Mouse (Mus musculus): ENCODE measurements around the gene Pagr1b. TPM values are rescaled to one million over a fixed set of nuclear protein-coding genes. Genes with fewer than 3 reads are reported as not detected.
A peak's percentile ranks its signal among the peaks of the same experiment; 100 is the strongest.

Pagr1b gene
- total and polyA plus RNA-seq, 3 experiments: 0.39 to 4.5 TPM; not detected in 1

- Histone ChIP-seq H3K9ac (ENCODE audit: control insufficient read depth, low read depth, low read length, poor library complexity, severe bottlenecking) (peak overlapping the region; percentile 55), H3K27ac (ENCODE audit: control insufficient read depth, low read depth, low read length) (peak overlapping the region; percentile 54), H3K79me2 (ENCODE audit: control insufficient read depth, insufficient read depth, low read length, poor library complexity) (peaks cover 39% of the 10 kb centered on the region), H3K4me1 (ENCODE audit: control insufficient read depth in 1 of 2, insufficient read depth in 2 of 2, low read length in 2 of 2) (peaks cover 0 to 21% of the 10 kb centered on the region in 2 experiments; a peak in 3 of 4 replicates), H3K27me3 (ENCODE audit: control insufficient read depth in 1 of 2, insufficient read depth in 2 of 2, low read length in 2 of 2) (no peaks in the 10 kb centered on the region), H3K4me3 (ENCODE audit: control insufficient read depth in 1 of 2, insufficient read depth in 1 of 2, low read depth in 2 of 2, low read length in 2 of 2) (no peak overlapping the region), H3K9me3 (replicated peaks; ENCODE audit: insufficient read depth, low read length) (no peaks in the 10 kb centered on the region), H3K36me3 (ENCODE audit: control insufficient read depth in 1 of 2, insufficient read depth in 2 of 2, low read length in 2 of 2) (peaks cover 0 to 19% of the 10 kb centered on the region in 2 experiments; a peak in 3 of 4 replicates)
- TF ChIP-seq JUND (IDR thresholded peaks at IDR 0.05; ENCODE audit: low read depth, low read length) (no peak), POLR2A (IDR thresholded peaks at IDR 0.05; ENCODE audit: control insufficient read depth in 1 of 2, insufficient read depth in 1 of 2, low read depth in 1 of 2, low read length in 2 of 2, poor library complexity in 1 of 2) (0 out of 4 replicates have a peak, but pooled peaks of 1 of the 2 experiments have one; percentile 20), MAFK (IDR thresholded peaks at IDR 0.05; ENCODE audit: borderline replicate concordance, low read depth, low read length) (no peak), ZMIZ1 (IDR thresholded peaks at IDR 0.05; ENCODE audit: low read depth, low read length) (no peak), ZC3H11A (IDR thresholded peaks at IDR 0.05; ENCODE audit: low read depth, low read length) (no peak), EP300 (IDR thresholded peaks at IDR 0.05; ENCODE audit: low read depth in 1 of 2, low read length in 2 of 2) (no peak), E2F4 (IDR thresholded peaks at IDR 0.05; ENCODE audit: borderline replicate concordance, low read depth, low read length) (no peak)
- no peak for DNase-seq (ENCODE audit: low read depth, low spot score)
Measured at GRCm38 (mm10) chr7:127017950-127018345, 1.7 kb upstream of the Pagr1b start.

DNA sequence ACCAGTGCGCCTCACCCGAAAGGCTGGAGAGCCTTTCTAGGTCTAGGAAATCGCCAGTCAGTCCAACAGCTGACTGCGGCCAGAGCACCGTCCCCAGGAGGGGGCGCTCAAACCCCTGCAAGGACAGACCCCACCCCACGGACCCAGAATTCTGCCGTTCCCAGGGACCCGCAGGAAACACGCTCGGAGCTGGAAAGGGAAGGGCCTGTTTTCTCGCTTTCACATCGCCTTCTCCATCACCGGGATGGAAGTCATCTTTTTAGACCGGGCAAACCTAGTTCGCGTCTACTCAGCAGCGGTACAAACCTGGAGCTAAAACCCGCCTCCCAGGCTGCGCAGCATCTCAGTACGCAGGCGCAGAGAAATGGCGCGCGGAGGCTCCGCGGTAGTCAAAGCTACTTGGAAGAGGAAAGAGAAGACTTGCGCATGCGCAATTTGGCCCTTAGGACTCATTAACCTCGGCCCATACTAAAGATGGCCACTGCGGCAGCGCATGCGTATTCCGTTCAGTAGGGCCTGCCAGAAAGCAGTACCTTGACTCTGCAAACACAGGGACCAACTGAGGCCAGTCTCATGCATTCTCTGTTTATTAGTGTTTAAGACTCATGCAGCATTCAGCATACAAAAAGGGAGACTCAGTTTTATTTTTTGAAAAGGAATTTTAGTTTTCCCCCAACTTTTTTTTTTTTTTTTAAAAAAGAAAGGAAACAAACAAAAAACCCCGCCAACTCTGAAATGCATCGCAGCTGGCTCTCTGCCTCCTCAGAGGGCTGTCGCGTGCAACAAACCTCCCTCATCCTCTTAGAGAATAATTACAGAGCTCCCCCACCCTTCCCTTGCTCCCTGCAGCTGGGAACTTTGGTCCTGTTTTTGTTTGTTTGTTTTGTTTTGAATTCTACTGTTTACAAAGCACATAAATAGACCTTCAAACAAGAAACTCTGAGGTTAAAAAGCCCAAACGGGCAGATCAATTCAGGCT lies 976 bp upstream of the Pagr1b start, which contains the start of gene Pagr1a:
Gene Pagr1a (minus strand): TSS at position 382 of the 979 bp plus-strand sequence.
- Histone ChIP-seq H3K36me3 (ENCODE audit: control insufficient read depth in 1 of 2, insufficient read depth in 2 of 2, low read length in 2 of 2) (peaks cover 0 to 12% of the 10 kb centered on the region in 2 experiments; a peak in 2 of 4 replicates), H3K9me3 (replicated peaks; ENCODE audit: insufficient read depth, low read length) (no peaks in the 10 kb centered on the region), H3K27me3 (ENCODE audit: control insufficient read depth in 1 of 2, insufficient read depth in 2 of 2, low read length in 2 of 2) (no peaks in the 10 kb centered on the region), H3K27ac (ENCODE audit: control insufficient read depth, low read depth, low read length) (peak within 1 kb of the TSS; percentile 96), H3K9ac (ENCODE audit: control insufficient read depth, low read depth, low read length, poor library complexity, severe bottlenecking) (peak within 1 kb of the TSS; percentile 99), H3K79me2 (ENCODE audit: control insufficient read depth, insufficient read depth, low read length, poor library complexity) (peaks cover 36% of the 10 kb centered on the region), H3K4me1 (ENCODE audit: control insufficient read depth in 1 of 2, insufficient read depth in 2 of 2, low read length in 2 of 2) (peaks cover 0 to 15% of the 10 kb centered on the region in 2 experiments; a peak in 3 of 4 replicates), H3K4me3 (ENCODE audit: control insufficient read depth in 1 of 2, insufficient read depth in 1 of 2, low read depth in 2 of 2, low read length in 2 of 2) (peak within 1 kb of the TSS; percentile 68 to 99)
- peak; percentile 100 for DNase-seq (ENCODE audit: low read depth, low spot score)
- TF ChIP-seq ZNF384 (IDR thresholded peaks at IDR 0.05; ENCODE audit: low read depth, low read length) (peak; percentile 69), MEF2A (IDR thresholded peaks at IDR 0.05; ENCODE audit: extremely low read depth, insufficient replicate concordance, low read depth, low read length, poor library complexity, severe bottlenecking) (no peak), GABPA (IDR thresholded peaks at IDR 0.05; ENCODE audit: low read depth, low read length) (no peak), TCF12 (IDR thresholded peaks at IDR 0.05; ENCODE audit: low read depth, low read length) (no peak; the same call in 1 of the 2 replicates), CTCF (IDR thresholded peaks at IDR 0.05 in 2 of 3, conservative IDR thresholded peaks at IDR 0.05 in 1 of 3; ENCODE audit: control insufficient read depth in 1 of 3, insufficient read depth in 1 of 3, low read depth in 2 of 3, low read length in 3 of 3, poor library complexity in 1 of 3, severe bottlenecking in 1 of 3) (peak; percentile 86 to 87 (median 87)), POLR2AphosphoS2 (IDR thresholded peaks at IDR 0.05; ENCODE audit: low read length) (peak; percentile 81), ZMIZ1 (IDR thresholded peaks at IDR 0.05; ENCODE audit: low read depth, low read length) (no peak), POLR2A (IDR thresholded peaks at IDR 0.05; ENCODE audit: control insufficient read depth in 1 of 2, insufficient read depth in 1 of 2, low read depth in 1 of 2, low read length in 2 of 2, poor library complexity in 1 of 2) (peak; percentile 37 to 83), MAZ (IDR thresholded peaks at IDR 0.05; ENCODE audit: low read depth, low read length) (no peak; the same call in none of the 2 replicates), KAT2A (conservative IDR thresholded peaks at IDR 0.05; ENCODE audit: low read depth, low read length) (peak; percentile 78), ELF1 (IDR thresholded peaks at IDR 0.05; ENCODE audit: low read depth, low read length) (peak; percentile 81), HCFC1 (IDR thresholded peaks at IDR 0.05; ENCODE audit: low read depth, low read length) (peak; percentile 93), E2F4 (IDR thresholded peaks at IDR 0.05; ENCODE audit: borderline replicate concordance, low read depth, low read length) (peak; percentile 98), CHD1 (IDR thresholded peaks at IDR 0.05; ENCODE audit: low read depth, low read length) (no peak), NRF1 (IDR thresholded peaks at IDR 0.05; ENCODE audit: insufficient read depth, low read depth, low read length, poor library complexity, severe bottlenecking) (peak; percentile 99), POLR2AphosphoS5 (IDR thresholded peaks at IDR 0.05; ENCODE audit: borderline replicate concordance, low read depth, low read length) (peak; percentile 31; the same call in 1 of the 2 replicates), NELFE (IDR thresholded peaks at IDR 0.05; ENCODE audit: low read depth, low read length) (peak; percentile 79), MYB (IDR thresholded peaks at IDR 0.05; ENCODE audit: low read depth, low read length) (no peak), MXI1 (IDR thresholded peaks at IDR 0.05; ENCODE audit: low read depth, low read length) (peak; percentile 60), SMC3 (IDR thresholded peaks at IDR 0.05; ENCODE audit: low read depth, low read length) (peak; percentile 51), MAFK (IDR thresholded peaks at IDR 0.05; ENCODE audit: borderline replicate concordance, low read depth, low read length) (no peak), USF2 (IDR thresholded peaks at IDR 0.05; ENCODE audit: borderline replicate concordance in 1 of 2, insufficient read depth in 1 of 2, low read depth in 1 of 2, low read length in 2 of 2) (no peak), UBTF (IDR thresholded peaks at IDR 0.05; ENCODE audit: borderline replicate concordance, insufficient read depth, low read depth, low read length) (no peak; the same call in 1 of the 2 replicates)
